Mouse (Mus musculus) embryonic facial prominence, embryonic 10.5 days (tissue): ENCODE measurements around the gene Socs2. TPM values are rescaled to one million over a fixed set of nuclear protein-coding genes. Genes with fewer than 3 reads are reported as not detected.
A peak's percentile ranks its signal among the peaks of the same experiment; 100 is the strongest.
"Not testable (repeated sequence)": the region's sequence is repeated elsewhere in the genome, so short reads cannot be mapped to it uniquely, and the experiment has no call there.

ENCODE experiments used
- DNase-seq: peaks from one replicate; pipeline ENCODE4 v3.0.0-alpha.2; 2017; ENCODE audit warnings: low spot score
- H3K27ac ChIP-seq: fragments of 300-500 bp; sonication (generic); replicated peaks from 2 replicates; pipeline ENCODE4 v1.5.1; 2016; ENCODE audit warnings: mild to moderate bottlenecking
- H3K27me3 ChIP-seq: fragments of 300-500 bp; sonication (generic); replicated peaks from 2 replicates; pipeline ENCODE4 v1.6.1; 2016; ENCODE audit warnings: low read depth, mild to moderate bottlenecking; ENCODE audit not compliant: poor library complexity, severe bottlenecking
- H3K36me3 ChIP-seq: fragments of 300-500 bp; sonication (generic); replicated peaks from 2 replicates; pipeline ENCODE4 v1.6.1; 2016; ENCODE audit warnings: mild to moderate bottlenecking, moderate library complexity
- H3K4me1 ChIP-seq: fragments of 300-500 bp; sonication (generic); 2 replicates; pipeline ENCODE4 v1.6.1; 2016
- H3K4me3 ChIP-seq: fragments of 300-500 bp; sonication (generic); 2 replicates; pipeline ENCODE4 v1.5.1; 2016; ENCODE audit warnings: mild to moderate bottlenecking, moderate library complexity
- H3K9me3 ChIP-seq: fragments of 300-500 bp; sonication (generic); 2 replicates; pipeline ENCODE4 v1.6.1; 2016; ENCODE audit warnings: mild to moderate bottlenecking
- WGBS: fragments of 180-500 bp; shearing (Covaris S2); methylation state at CpG from one replicate; pipeline ENCODE4 v1.1.7; 2016; 5-methylcytosine and 5-hydroxymethylcytosine counted together
- polyA plus RNA-seq: library from polyadenylated mRNA; unstranded; fragments of >200 nt; fragmentation: Nextera tagmentation; extraction: Ambion mirVana; gene quantifications from 2 replicates; pipeline ENCODE4 v1.2.1, GENCODE M21; 2016

The Socs2 gene
- polyA plus RNA-seq, 1 experiment from 2014 or later = 46.7 TPM

GRCm38 (mm10) chr10:95399689-95400354 is 17.2 kb downstream of the Socs2 start:
- 48% methylated on average over 13 of the region's 13 CpGs for WGBS
- H3K36me3 ChIP-seq = no peaks in the 10 kb centered on the region
- no peak overlapping the region for H3K4me3 ChIP-seq
- no peak overlapping the region for H3K27ac ChIP-seq
- H3K4me1 ChIP-seq = peaks cover 32% of the 10 kb centered on the region
- no peaks in the 10 kb centered on the region for H3K9me3 ChIP-seq
- H3K27me3 ChIP-seq = peaks cover 27% of the 10 kb centered on the region
- DNase-seq = no peak

GRCm38 (mm10) chr10:95398489-95398888 is 18.5 kb downstream of the Socs2 start:
- Histone ChIP-seq H3K4me1 (peaks cover 41% of the 10 kb centered on the region), H3K27me3 (peaks cover 30% of the 10 kb centered on the region), H3K9me3 (no peaks in the 10 kb centered on the region), H3K27ac (peak overlapping the region; percentile 15), H3K36me3 (no peaks in the 10 kb centered on the region), H3K4me3 (peak overlapping the region; percentile 51)
- peak; percentile 50 for DNase-seq
- 2% methylated on average over 18 of the region's 18 CpGs for WGBS

- no peak overlapping the region for H3K4me3 ChIP-seq
Observed at GRCm38 (mm10) chr10:95397191-95397835, 19.7 kb downstream of the Socs2 start.

GRCm38 (mm10) chr10:95396356-95396755 is 20.6 kb downstream of the Socs2 start:
- DNase-seq = no peak
- peaks cover 30% of the 10 kb centered on the region for H3K27me3 ChIP-seq
- no peak overlapping the region for H3K27ac ChIP-seq
- H3K4me3 ChIP-seq = no peak overlapping the region
- H3K36me3 ChIP-seq = no peaks in the 10 kb centered on the region
- peaks cover 41% of the 10 kb centered on the region for H3K4me1 ChIP-seq
- WGBS = 81% methylated on average over 8 of the region's 8 CpGs
- no peaks in the 10 kb centered on the region for H3K9me3 ChIP-seq

More at GRCm38 (mm10) chr10:95397191-95397835, 19.7 kb downstream of the Socs2 start:
- 41% methylated on average over 7 of the region's 7 CpGs for WGBS
- no peak for DNase-seq
- Histone ChIP-seq H3K36me3 (no peaks in the 10 kb centered on the region), H3K9me3 (no peaks in the 10 kb centered on the region), H3K4me1 (peaks cover 41% of the 10 kb centered on the region), H3K27me3 (peaks cover 30% of the 10 kb centered on the region), H3K27ac (no peak overlapping the region)

- Histone ChIP-seq H3K4me3 (peak overlapping the region; percentile 2; the same call in 1 of the 2 replicates), H3K27me3 (peaks cover 30% of the 10 kb centered on the region), H3K36me3 (no peaks in the 10 kb centered on the region), H3K4me1 (peaks cover 41% of the 10 kb centered on the region), H3K27ac (peak overlapping the region; percentile 30; the same call in 1 of the 2 replicates), H3K9me3 (no peaks in the 10 kb centered on the region)
- 50% methylated on average over 25 of the region's 25 CpGs for WGBS
- DNase-seq = no peak
Observed at GRCm38 (mm10) chr10:95394819-95395812, 21.9 kb downstream of the Socs2 start.

- H3K4me1 ChIP-seq = peaks cover 20% of the 10 kb centered on the region
- no peak for DNase-seq
- H3K27me3 ChIP-seq = peaks cover 8% of the 10 kb centered on the region; the same call in 1 of the 2 replicates
- 70% methylated on average over 8 of the region's 8 CpGs for WGBS
- no peak overlapping the region for H3K27ac ChIP-seq
- H3K36me3 ChIP-seq = no peaks in the 10 kb centered on the region
- no peak overlapping the region for H3K4me3 ChIP-seq
- no peaks in the 10 kb centered on the region for H3K9me3 ChIP-seq
Observed at GRCm38 (mm10) chr10:95392073-95392472, 24.9 kb downstream of the Socs2 start.

- H3K4me1 ChIP-seq = peaks cover 13% of the 10 kb centered on the region
- no peak for DNase-seq
- H3K36me3 ChIP-seq = no peaks in the 10 kb centered on the region
- 0 out of 2 replicates have a peak, but pooled peaks cover 3% of the 10 kb centered on the region for H3K27me3 ChIP-seq
- no peak overlapping the region for H3K27ac ChIP-seq
- no peaks in the 10 kb centered on the region for H3K9me3 ChIP-seq
- no peak overlapping the region for H3K4me3 ChIP-seq
- WGBS = 94% methylated on average over 9 of the region's 9 CpGs
Observed at GRCm38 (mm10) chr10:95390871-95391270, 26.1 kb downstream of the Socs2 start.

- not testable (repeated sequence) for H3K4me1 ChIP-seq, H3K36me3 ChIP-seq, H3K27me3 ChIP-seq, H3K4me3 ChIP-seq, H3K27ac ChIP-seq, H3K9me3 ChIP-seq, DNase-seq
- WGBS = 92% methylated on average over 5 of the region's 5 CpGs
Observed at GRCm38 (mm10) chr10:95389805-95390204, 27.2 kb downstream of the Socs2 start.

- peaks cover under 1% of the 10 kb centered on the region; the same call in 1 of the 2 replicates for H3K4me1 ChIP-seq
- WGBS = 73% methylated on average over 23 of the region's 23 CpGs
- no peak overlapping the region for H3K27ac ChIP-seq
Observed at GRCm38 (mm10) chr10:95388821-95389477, 28.0 kb downstream of the Socs2 start.

GRCm38 (mm10) chr10:95386527-95386926 is 30.5 kb downstream of the Socs2 start:
- Histone ChIP-seq H3K4me1 (no peaks in the 10 kb centered on the region), H3K9me3 (no peaks in the 10 kb centered on the region), H3K36me3 (no peaks in the 10 kb centered on the region), H3K4me3 (no peak overlapping the region), H3K27ac (no peak overlapping the region), H3K27me3 (no peaks in the 10 kb centered on the region)
- no peak for DNase-seq
- 87% methylated on average over 6 of the region's 6 CpGs for WGBS

More at GRCm38 (mm10) chr10:95388821-95389477, 28.0 kb downstream of the Socs2 start:
- 0 out of 2 replicates have a peak, but pooled peaks cover under 1% of the 10 kb centered on the region for H3K27me3 ChIP-seq
- H3K36me3 ChIP-seq = no peaks in the 10 kb centered on the region
- DNase-seq = no peak
- H3K4me3 ChIP-seq = no peak overlapping the region
- H3K9me3 ChIP-seq = no peaks in the 10 kb centered on the region

GRCm38 (mm10) chr10:95385801-95386203 is 31.2 kb downstream of the Socs2 start:
- Histone ChIP-seq H3K27ac (no peak overlapping the region), H3K4me3 (no peak overlapping the region), H3K4me1 (no peaks in the 10 kb centered on the region), H3K36me3 (no peaks in the 10 kb centered on the region), H3K9me3 (no peaks in the 10 kb centered on the region), H3K27me3 (no peaks in the 10 kb centered on the region)
- WGBS = 84% methylated on average over 4 of the region's 4 CpGs
- DNase-seq = no peak

GRCm38 (mm10) chr10:95385081-95385480 is 31.9 kb downstream of the Socs2 start:
- H3K36me3 ChIP-seq = no peaks in the 10 kb centered on the region
- H3K4me3 ChIP-seq = no peak overlapping the region
- no peaks in the 10 kb centered on the region for H3K27me3 ChIP-seq
- DNase-seq = no peak
- H3K9me3 ChIP-seq = peaks cover 5% of the 10 kb centered on the region; the same call in 1 of the 2 replicates
- WGBS = 66% methylated on average over 1 of the region's 1 CpGs
- H3K27ac ChIP-seq = no peak overlapping the region
- no peaks in the 10 kb centered on the region for H3K4me1 ChIP-seq
